Mouse (Mus musculus) layer of hippocampus, adult 2 months (tissue): ENCODE measurements around the gene Myo18b. TPM values are rescaled to one million over a fixed set of nuclear protein-coding genes. Genes with fewer than 3 reads are reported as not detected.

Source experiments
- DNase-seq, 2 experiments: peaks; one replicate each; pipeline ENCODE4 v3.0.0; 2022; ENCODE audit warnings: low spot score in 2 of 2
- H3K27ac ChIP-seq: fragments of 200-600 bp; 2 replicates; pipeline ENCODE4 v1.8.1; 2022
- H3K4me3 ChIP-seq: fragments of 200-600 bp; 2 replicates; pipeline ENCODE4 v1.8.1; 2022; ENCODE audit warnings: mild to moderate bottlenecking
- CTCF ChIP-seq: fragments of 200-600 bp; conservative IDR thresholded peaks from 2 replicates; pipeline ENCODE4 v1.8.1; 2022; ENCODE audit warnings: antibody characterized with exemption, mild to moderate bottlenecking, moderate library complexity
- total RNA-seq, 2 experiments: library from RNA; stranded (reverse); gene quantifications; 2 replicates each; pipeline ENCODE4 v1.2.3; 2021

Gene Myo18b
- total RNA-seq, 2 experiments from 2014 or later = 1.4 to 1.6 TPM

DNA sequence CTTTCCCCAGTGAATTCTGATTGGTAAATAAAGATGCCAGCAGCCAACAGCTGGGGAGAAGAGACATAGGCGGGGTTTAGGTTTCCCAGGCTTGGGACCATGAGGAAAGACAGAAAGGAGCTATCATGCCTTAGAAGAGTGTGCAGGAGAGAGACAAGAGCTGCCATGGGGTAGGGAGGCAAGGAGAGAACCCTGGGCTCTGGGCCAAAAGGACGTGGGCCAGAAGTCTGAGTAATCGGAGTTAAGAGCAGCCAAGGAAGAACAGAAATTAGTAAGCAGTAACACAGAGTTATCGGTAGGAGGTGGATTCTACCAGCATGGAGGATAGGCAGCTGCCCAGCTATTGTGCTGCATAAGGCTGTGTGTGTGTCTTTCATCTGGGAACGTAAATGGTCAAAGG, 115.8 kb downstream of the Myo18b start:
- TF ChIP-seq CTCF = peak; percentile 43
- Histone ChIP-seq H3K27ac (peak overlapping the region; percentile 91), H3K4me3 (no peak overlapping the region)
- peak; percentile 58 to 75 for DNase-seq

DNA sequence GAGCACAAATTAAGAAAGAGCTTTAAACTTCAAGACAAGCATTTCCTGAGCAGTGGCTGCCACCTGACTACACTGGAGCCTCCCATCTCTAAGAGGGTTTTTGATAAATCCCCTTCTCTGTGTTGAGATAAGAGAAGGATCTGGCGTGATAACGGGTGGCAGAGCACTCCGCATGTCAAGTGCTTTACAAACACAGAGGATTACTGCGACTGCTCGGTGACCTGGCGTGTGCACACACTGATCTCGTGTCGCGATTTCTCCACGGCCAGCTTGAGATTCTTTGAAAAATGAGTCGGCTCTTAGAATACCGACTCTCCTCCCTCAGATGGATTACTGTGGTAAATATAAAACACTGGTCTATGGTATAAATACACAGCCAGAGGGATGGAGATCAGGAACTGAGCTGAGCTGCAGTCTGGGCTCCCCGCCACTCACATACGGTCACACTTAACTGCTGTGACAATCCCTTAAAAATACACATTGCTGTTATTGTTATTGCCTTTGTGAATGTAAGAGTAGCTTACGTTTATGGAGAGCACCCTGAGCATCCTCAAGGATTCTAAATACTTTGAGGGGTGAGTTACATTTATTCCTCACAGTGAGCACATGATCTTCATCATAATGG, 119.3 kb downstream of the Myo18b start:
- TF ChIP-seq CTCF = no peak
- Histone ChIP-seq H3K27ac (peak overlapping the region; percentile 48; the same call in 1 of the 2 replicates), H3K4me3 (no peak overlapping the region)
- no peak for DNase-seq

GRCm38 (mm10) chr5:112773429-112773828, 122.7 kb downstream of the Myo18b start:
- no peak for DNase-seq
- H3K4me3 ChIP-seq = no peak overlapping the region
- no peak overlapping the region for H3K27ac ChIP-seq
- no peak for TF ChIP-seq CTCF

DNA sequence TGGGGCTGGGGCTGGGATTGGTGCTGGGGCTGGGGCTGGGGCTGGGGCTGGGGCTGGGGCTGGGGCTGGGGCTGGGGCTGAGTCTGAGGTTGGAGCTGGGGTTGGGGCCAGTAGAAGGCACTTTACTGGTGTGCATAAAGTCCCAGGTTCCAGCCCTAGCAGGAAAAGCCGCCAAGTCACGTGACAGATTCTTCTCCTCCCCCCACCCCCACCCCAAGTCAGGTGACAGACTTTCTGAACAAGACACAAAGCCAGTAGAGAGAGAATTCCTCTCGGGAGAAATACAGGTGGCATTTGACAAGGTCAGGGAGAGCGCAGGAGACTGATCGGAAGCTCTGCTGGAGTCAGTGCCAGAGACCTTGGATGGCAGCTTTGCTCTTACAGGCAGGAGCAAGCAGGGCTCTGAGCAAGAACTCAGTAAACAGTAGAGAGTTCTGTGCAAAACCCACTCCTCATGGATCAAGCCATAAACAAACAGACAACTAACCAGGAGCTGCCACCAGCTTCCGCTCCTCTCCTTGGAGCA, 124.7 kb downstream of the Myo18b start:
- no peak overlapping the region for H3K4me3 ChIP-seq
- TF ChIP-seq CTCF = no peak
- DNase-seq = no peak
- no peak overlapping the region for H3K27ac ChIP-seq

GRCm38 (mm10) chr5:112769721-112770119, 126.4 kb downstream of the Myo18b start:
- no peak for TF ChIP-seq CTCF
- Histone ChIP-seq H3K4me3 (no peak overlapping the region), H3K27ac (no peak overlapping the region)
- DNase-seq = no peak

DNA sequence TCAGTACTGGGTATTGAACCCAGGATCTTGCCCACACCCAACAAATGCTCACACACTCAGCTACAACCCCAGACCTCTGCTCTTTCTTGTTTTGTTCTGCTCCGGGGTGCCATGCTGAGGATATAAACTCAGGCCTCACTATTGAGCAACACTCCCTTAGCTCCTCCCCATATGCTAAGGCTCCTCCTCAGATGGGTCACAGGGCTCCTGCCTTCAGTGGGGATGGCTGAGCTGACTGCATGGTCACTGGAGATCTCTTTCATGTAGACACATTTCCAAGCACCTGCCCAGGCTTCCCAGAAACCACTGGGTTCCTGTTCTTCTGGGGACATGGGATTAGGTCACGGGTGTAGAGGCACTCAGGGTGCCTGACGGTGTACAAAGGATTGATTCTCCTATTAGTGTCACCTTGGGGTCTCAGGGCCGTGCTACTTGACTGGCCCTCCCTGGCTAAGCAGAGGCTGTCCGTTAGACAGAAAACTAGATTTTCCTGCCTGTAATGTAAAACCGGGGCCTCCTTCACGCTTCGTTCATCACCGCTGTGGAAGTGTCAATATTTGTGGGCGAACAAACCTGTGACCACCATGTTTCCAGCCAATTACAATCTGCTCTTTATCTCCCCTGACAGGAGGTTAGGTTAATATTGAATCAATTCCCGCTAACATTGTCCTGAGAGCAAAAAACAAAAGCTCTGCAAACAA, 127.0 kb downstream of the Myo18b start:
- TF ChIP-seq CTCF = no peak
- DNase-seq = no peak

GRCm38 (mm10) chr5:112768556-112768955, 127.6 kb downstream of the Myo18b start:
- no peak overlapping the region for H3K4me3 ChIP-seq
- DNase-seq = no peak
- TF ChIP-seq CTCF = peak; percentile 42
- no peak overlapping the region for H3K27ac ChIP-seq

More for the DNA sequence above, 127.0 kb downstream of the Myo18b start:
- Histone ChIP-seq H3K4me3 (no peak overlapping the region), H3K27ac (no peak overlapping the region)

DNA sequence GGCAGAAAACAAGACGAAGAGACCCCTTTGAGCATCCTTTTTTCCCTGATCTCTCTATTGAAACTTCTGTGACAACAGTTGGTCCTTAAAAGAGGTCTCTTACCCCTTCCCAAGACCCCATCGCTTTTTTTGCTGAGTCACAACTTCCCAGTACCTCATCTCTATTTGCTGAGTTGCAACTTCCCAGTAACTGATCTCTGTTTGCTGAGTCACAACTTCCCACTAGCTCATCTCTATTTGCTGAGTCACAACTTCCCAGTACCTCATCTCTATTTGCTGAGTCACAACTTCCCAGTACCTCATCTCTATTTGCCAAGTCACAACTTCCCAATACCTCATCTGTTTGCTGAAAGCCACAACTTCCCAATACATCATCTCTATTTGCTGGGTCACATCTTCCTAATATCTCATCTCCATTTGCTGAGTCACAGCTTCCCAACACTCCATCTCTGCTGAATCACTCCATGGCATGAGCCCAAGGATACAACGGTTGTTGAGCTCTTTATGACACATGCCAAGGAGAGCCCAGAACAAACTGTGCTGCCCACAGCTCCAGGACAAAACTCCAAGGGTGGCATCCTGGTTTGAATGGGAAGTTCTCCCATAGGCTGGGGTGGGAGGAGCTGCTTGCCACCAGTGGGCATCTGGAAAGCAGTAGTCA, 134.6 kb downstream of the Myo18b start:
- H3K27ac ChIP-seq = no peak overlapping the region
- H3K4me3 ChIP-seq = no peak overlapping the region
- TF ChIP-seq CTCF = no peak
- peak in 1 of 2 experiments; percentile 45 for DNase-seq

DNA sequence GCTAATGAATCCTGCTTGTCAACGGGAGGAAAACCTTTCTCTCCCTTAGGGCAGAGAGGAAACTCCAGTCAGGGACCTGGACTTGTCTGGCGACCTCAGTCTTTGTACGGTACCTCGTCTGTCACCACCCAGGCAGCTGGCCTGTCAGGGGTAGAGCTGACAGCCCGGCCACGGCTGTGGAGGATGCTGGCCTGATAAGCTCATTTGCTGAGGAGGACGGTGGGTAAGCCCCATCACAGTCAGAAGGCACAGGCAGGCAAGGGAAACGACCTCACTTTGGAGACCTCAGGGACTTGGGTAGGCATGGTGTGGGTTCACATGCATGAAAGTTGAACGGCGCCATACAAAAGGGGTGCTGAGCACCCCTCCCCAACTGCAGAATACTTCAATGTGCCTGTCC, 140.6 kb downstream of the Myo18b start:
- no peak for DNase-seq
- no peak overlapping the region for H3K27ac ChIP-seq
- TF ChIP-seq CTCF = no peak
- no peak overlapping the region for H3K4me3 ChIP-seq

DNA sequence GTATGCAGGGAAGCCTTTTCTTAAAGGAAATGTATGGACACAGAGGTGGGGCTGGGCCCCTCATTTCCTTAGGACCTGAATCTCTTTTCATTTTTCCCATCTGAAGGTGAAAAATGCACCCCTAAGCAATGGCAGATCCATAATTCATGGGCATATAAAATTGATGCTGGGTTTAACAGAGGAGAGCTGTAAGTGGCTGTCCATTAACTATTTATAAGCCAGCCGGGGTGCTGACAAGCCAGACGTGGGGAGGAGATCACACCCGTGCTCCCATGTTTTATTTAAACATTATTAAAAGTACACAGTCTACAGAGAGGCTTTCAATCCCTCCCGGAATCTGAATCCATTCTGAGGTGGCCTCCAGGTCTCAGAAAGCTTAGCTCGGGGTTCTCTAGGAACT, 146.5 kb downstream of the Myo18b start:
- no peak for DNase-seq
- H3K4me3 ChIP-seq = no peak overlapping the region
- TF ChIP-seq CTCF = no peak
- no peak overlapping the region for H3K27ac ChIP-seq

- no peak for DNase-seq
- H3K4me3 ChIP-seq = no peak overlapping the region
- peak overlapping the region; percentile 23; the same call in 1 of the 2 replicates for H3K27ac ChIP-seq
- no peak for TF ChIP-seq CTCF
These were observed 148.0 kb downstream of the Myo18b start for GRCm38 (mm10) chr5:112748001-112748719.

DNA sequence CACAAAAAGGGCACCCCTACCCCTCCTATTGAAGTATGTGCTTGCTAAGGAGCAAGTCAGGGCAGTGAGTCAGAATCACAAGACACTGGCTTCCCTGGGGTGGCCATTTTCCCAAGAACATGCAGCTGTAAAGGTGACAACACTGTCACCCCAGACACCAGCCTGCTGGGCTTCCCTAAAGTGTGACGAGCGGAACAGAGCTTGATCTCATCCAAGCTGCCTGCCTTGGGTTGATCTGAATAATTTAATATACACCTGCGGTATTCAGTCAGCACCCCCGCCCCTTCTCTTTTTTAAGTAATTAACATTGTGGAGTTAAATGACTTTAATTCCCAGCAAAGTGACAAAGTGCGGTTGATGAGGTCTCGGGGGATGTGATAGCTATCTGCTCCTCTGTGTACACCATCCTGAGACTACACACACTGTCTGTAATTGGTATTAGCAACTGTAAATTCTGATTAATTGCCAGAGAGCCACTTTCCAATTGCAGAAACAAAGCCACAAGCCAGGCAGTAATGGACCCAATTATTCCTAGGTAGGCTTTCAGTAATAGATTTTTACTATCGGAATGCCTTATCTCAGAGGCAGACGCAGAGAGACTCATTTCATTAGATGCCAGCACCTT, 148.7 kb downstream of the Myo18b start:
- peak overlapping the region; percentile 23; the same call in 1 of the 2 replicates for H3K27ac ChIP-seq
- no peak overlapping the region for H3K4me3 ChIP-seq
- TF ChIP-seq CTCF = no peak
- no peak for DNase-seq
